Mouse (Mus musculus) spleen, adult 2 months (tissue): ENCODE results near the gene Gpr3.

Experiments
- CTCF ChIP-seq: fragments of 200-500 bp; IDR thresholded peaks from 2 replicates; pipeline ENCODE4 v1.5.1; 2011; ENCODE audit warnings: mild to moderate bottlenecking, inconsistent platforms; ENCODE audit not compliant: insufficient read depth, insufficient read length, insufficient replicate concordance; ENCODE audit errors: extremely low read depth
- POLR2A ChIP-seq: fragments of 200-500 bp; IDR thresholded peaks from 2 replicates; pipeline ENCODE4 v1.6.1; 2011; ENCODE audit warnings: low read depth, low read length, inconsistent platforms

- no peak for TF ChIP-seq POLR2A
- no peak for TF ChIP-seq CTCF
Observed at GRCm38 (mm10) chr4:133213661-133214060, 1.3 kb upstream of the Gpr3 start.
